10 mouse cellular contexts compared by ENCODE assay signal in genomic region chr2:24690356-24690755, GRCm38 (mm10).
"Had no signal": no experiment of that assay in that cellular context is flagged by ENCODE, and none has a peak within 500 bp of the region (broad histone marks: within the 10 kb centered on the region; RNA-seq: fewer than 3 reads in every experiment).

No protein-coding gene starts in this region.

- DNase-seq: kidney, adult 2 months; kidney, postnatal 14 days; layer of hippocampus, postnatal 36 days; left cerebral cortex, postnatal 4 days; lung, adult 2 months; lung, postnatal 4 days; retina, postnatal 1 day; right cerebral cortex, postnatal 4 days; spleen, adult 18-20 months; thymus, postnatal 25 days had no signal
